Mouse (Mus musculus) skeletal muscle tissue, adult 2 months (tissue): Measurements from ENCODE around the gene Jup.

Experiments used
- DNase-seq: peaks from one replicate; pipeline ENCODE4 v3.0.0-alpha.2; 2012; ENCODE audit warnings: low read depth, low spot score

Jup gene

GRCm38 (mm10) chr11:100397600-100398389 lies at the start of gene Jup:
TSS of gene Jup (minus strand) at chr11:100397763.
- peak; percentile 99 for DNase-seq

- DNase-seq = no peak
These were observed 45.1 kb upstream of the Jup start for GRCm38 (mm10) chr11:100442625-100443024.

- no peak for DNase-seq
These were observed 44.2 kb upstream of the Jup start, which contains the start of the genes Nt5c3b and Klhl10 for GRCm38 (mm10) chr11:100441797-100442196. TSS of gene Nt5c3b (minus strand) at chr11:100441808. TSS of gene Klhl10 (plus strand) at chr11:100441917.

GRCm38 (mm10) chr11:100440691-100441522 lies 43.3 kb upstream of the Jup start:
- DNase-seq = peak; percentile 67

GRCm38 (mm10) chr11:100437901-100438300 lies 40.3 kb upstream of the Jup start:
- DNase-seq = no peak

- no peak for DNase-seq
These were observed 38.2 kb upstream of the Jup start for GRCm38 (mm10) chr11:100435678-100436246.

- DNase-seq = no peak
These were observed 34.4 kb upstream of the Jup start for GRCm38 (mm10) chr11:100432002-100432401.

GRCm38 (mm10) chr11:100430052-100430451 lies 32.5 kb upstream of the Jup start:
- no peak for DNase-seq

GRCm38 (mm10) chr11:100428612-100429199 lies 31.1 kb upstream of the Jup start:
- DNase-seq = no peak

GRCm38 (mm10) chr11:100426820-100427219 lies 29.3 kb upstream of the Jup start:
- DNase-seq = no peak

- DNase-seq = peak; percentile 40
These were observed 28.3 kb upstream of the Jup start for GRCm38 (mm10) chr11:100425851-100426250.

- no peak for DNase-seq
These were observed 26.3 kb upstream of the Jup start for GRCm38 (mm10) chr11:100423836-100424235.

GRCm38 (mm10) chr11:100421537-100421936 lies 24.0 kb upstream of the Jup start:
- DNase-seq = no peak

- peak; percentile 43 for DNase-seq
These were observed 17.6 kb upstream of the Jup start, which contains the start of gene Fkbp10 for GRCm38 (mm10) chr11:100414914-100415822. TSS of gene Fkbp10 (plus strand) at chr11:100415697.

GRCm38 (mm10) chr11:100414021-100414913 lies 16.7 kb upstream of the Jup start, which contains the start of gene P3h4:
TSS of gene P3h4 (minus strand) at chr11:100414836.
- peak; percentile 86 for DNase-seq

- no peak for DNase-seq
These were observed 16.0 kb upstream of the Jup start for GRCm38 (mm10) chr11:100413541-100413940.

- DNase-seq = no peak
These were observed 14.2 kb upstream of the Jup start for GRCm38 (mm10) chr11:100411736-100412135.

- no peak for DNase-seq
These were observed 12.1 kb upstream of the Jup start for GRCm38 (mm10) chr11:100409686-100410085.

GRCm38 (mm10) chr11:100408835-100409462 lies 11.4 kb upstream of the Jup start:
- DNase-seq = no peak
